Mouse (Mus musculus) intestine, embryonic 15.5 days (tissue): ENCODE measurements at regions not wholly inside any gene's neighbourhood (a gene's known extent, or its start where the extent isn't known, plus 50 kb on each side); places are given as distances from the start of the nearest gene placed in this dataset.

ENCODE experiments used
- ATAC-seq: fragments of 200-750 bp; cut with Nextera tagmentation; 2 replicates; pipeline ENCODE4 v1.8.0; 2017; ENCODE audit warnings: moderate TSS enrichment, moderate library complexity
- H3K27ac ChIP-seq: fragments of 300-500 bp; sonication (generic); 2 replicates; pipeline ENCODE4 v1.5.1; 2015; ENCODE audit warnings: mild to moderate bottlenecking, inconsistent platforms
- H3K27me3 ChIP-seq: fragments of 300-500 bp; sonication (generic); replicated peaks from 2 replicates; pipeline ENCODE4 v1.6.1; 2015; ENCODE audit warnings: inconsistent platforms
- H3K36me3 ChIP-seq: fragments of 300-500 bp; sonication (generic); 2 replicates; pipeline ENCODE4 v1.6.1; 2015; ENCODE audit warnings: inconsistent platforms
- H3K4me1 ChIP-seq: fragments of 300-500 bp; sonication (generic); replicated peaks from 2 replicates; pipeline ENCODE4 v1.6.1; 2015; ENCODE audit warnings: inconsistent platforms
- H3K4me2 ChIP-seq: fragments of 300-500 bp; sonication (generic); replicated peaks from 2 replicates; pipeline ENCODE4 v1.6.1; 2015; ENCODE audit warnings: mild to moderate bottlenecking, inconsistent platforms
- H3K4me3 ChIP-seq: fragments of 300-500 bp; sonication (generic); replicated peaks from 2 replicates; pipeline ENCODE4 v1.5.1; 2015; ENCODE audit warnings: inconsistent platforms
- H3K9ac ChIP-seq: fragments of 300-500 bp; sonication (generic); 2 replicates; pipeline ENCODE4 v1.6.1; 2015; ENCODE audit warnings: inconsistent platforms
- H3K9me3 ChIP-seq: fragments of 300-500 bp; sonication (generic); 2 replicates; pipeline ENCODE4 v1.6.1; 2016; ENCODE audit warnings: inconsistent platforms
- WGBS: fragments of 180-500 bp; shearing (Covaris S2); methylation state at CpG from one replicate; pipeline ENCODE4 v1.1.7; 2015; 5-methylcytosine and 5-hydroxymethylcytosine counted together

DNA sequence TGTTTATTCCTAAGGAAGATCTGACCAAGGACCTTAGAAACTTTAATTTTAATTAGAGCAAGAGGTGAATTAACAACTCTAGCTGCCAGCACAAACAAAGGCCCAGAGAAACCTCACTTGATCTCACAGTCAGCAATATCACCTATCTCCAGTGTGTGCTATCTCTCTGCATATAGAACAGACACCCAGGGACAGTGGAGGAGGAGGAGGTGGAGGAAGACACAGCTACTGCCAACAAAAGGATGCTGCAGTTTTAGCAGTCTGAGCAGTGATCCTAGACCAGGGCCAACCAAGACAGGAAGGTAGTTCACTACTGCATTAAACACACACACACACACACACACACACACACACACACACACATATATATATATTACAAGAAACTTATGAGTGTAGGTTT lies 153.5 kb upstream of the Trhde start:
- no peaks in the 10 kb centered on the region for H3K27me3 ChIP-seq
- H3K27ac ChIP-seq, result no peak overlapping the region
- H3K36me3 ChIP-seq, result no peaks in the 10 kb centered on the region
- H3K4me3 ChIP-seq, result no peak overlapping the region
- ATAC-seq, result no peak
- H3K4me2 ChIP-seq, result no peak overlapping the region
- no peak overlapping the region for H3K9ac ChIP-seq
- no peaks in the 10 kb centered on the region for H3K4me1 ChIP-seq
- no peaks in the 10 kb centered on the region for H3K9me3 ChIP-seq

DNA sequence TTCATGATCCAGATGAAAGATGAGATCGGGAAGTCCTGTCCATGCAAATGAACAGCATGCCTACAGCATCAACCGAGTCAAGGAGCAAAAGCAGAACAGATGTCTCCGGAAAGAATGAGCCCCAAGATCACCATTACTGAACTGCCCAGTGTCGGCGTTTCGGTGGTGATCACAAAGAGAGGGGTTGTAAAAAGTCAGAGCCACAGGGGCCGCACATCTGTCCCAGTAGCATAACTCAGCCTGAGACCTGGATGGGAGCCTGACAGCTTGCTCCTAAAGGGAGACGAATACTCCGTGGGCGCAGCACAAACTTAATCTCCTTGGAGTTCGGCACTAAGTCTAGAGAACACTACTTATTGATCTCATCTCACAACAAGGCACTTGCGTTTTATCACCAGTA lies 151.3 kb upstream of the Trhde start:
- H3K36me3 ChIP-seq, result no peaks in the 10 kb centered on the region
- no peaks in the 10 kb centered on the region for H3K9me3 ChIP-seq
- ATAC-seq, result no peak
- 72% methylated on average over 12 of the region's 12 CpGs for WGBS
- H3K4me2 ChIP-seq, result no peak overlapping the region
- no peaks in the 10 kb centered on the region for H3K4me1 ChIP-seq
- no peaks in the 10 kb centered on the region for H3K27me3 ChIP-seq
- no peak overlapping the region for H3K4me3 ChIP-seq
- H3K9ac ChIP-seq, result no peak overlapping the region
- no peak overlapping the region for H3K27ac ChIP-seq

DNA sequence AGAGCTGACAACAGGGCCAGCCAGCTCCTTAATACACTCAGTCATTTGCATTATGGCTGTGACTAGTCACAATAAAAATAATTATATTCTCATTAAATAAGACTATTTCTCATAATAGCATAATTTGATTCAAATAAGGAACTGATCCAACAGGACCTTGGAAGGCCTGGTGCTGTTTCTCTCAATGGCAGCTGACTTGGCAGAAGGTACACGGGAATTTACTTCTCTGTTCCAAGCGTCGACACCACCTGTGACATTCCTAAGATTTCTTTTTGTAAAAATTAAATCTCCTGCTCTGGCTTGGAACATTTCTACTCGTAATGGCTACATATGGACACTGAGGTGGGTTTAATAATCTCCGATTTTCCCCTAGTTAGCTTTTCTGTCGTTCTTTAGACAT lies 147.1 kb upstream of the Trhde start:
- Histone ChIP-seq H3K27ac (no peak overlapping the region), H3K27me3 (no peaks in the 10 kb centered on the region), H3K9me3 (no peaks in the 10 kb centered on the region), H3K36me3 (no peaks in the 10 kb centered on the region), H3K4me1 (no peaks in the 10 kb centered on the region), H3K9ac (no peak overlapping the region), H3K4me3 (no peak overlapping the region), H3K4me2 (no peak overlapping the region)
- no peak for ATAC-seq
- 81% methylated on average over 6 of the region's 6 CpGs for WGBS

DNA sequence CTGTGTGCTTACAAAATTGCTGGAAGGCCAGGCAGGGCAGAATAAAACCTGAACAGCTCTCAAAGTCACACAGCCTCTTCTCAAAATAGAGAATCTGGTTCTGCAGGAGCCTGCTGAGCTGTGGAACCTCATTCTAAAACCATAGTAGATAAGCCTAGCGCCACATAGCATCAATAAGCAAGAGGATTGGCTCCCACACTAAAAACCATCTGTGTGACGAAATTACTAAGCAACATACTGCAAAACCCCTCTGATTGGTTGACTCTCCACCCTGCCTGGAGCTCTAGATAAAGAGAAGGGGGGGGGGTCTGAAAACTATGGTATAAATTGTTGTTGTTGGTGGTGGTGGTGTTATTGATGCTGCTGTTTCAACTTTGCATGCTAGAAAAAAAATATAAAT lies 122.6 kb upstream of the Trhde start:
- Histone ChIP-seq H3K27me3 (no peaks in the 10 kb centered on the region), H3K27ac (no peak overlapping the region), H3K4me1 (no peaks in the 10 kb centered on the region), H3K36me3 (no peaks in the 10 kb centered on the region), H3K4me3 (no peak overlapping the region), H3K9me3 (no peaks in the 10 kb centered on the region), H3K4me2 (no peak overlapping the region), H3K9ac (no peak overlapping the region)
- ATAC-seq, result no peak
- WGBS, result 73% methylated on average over 2 of the region's 2 CpGs

DNA sequence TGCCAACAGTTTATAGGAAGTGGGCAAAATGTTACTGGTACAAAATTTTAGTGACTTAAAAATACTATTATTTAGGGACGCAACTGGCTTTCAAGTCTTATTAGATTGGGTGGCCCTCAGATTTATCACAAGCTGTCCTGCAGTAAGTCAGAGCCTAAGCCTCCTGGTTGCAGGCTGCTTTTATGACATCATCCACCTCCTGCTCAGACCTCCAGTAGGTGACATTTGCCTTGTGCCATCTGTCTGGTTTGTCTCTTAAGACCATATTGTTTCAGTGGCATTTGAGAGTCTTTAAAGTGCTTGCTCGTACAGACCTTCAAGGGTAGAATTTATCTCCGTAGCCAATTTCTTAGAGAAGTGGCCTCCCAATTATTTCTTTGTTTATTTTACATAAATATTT lies 111.9 kb upstream of the Trhde start:
- no peaks in the 10 kb centered on the region for H3K9me3 ChIP-seq
- H3K4me2 ChIP-seq, result no peak overlapping the region
- ATAC-seq, result no peak
- H3K9ac ChIP-seq, result no peak overlapping the region
- H3K4me1 ChIP-seq, result no peaks in the 10 kb centered on the region
- no peaks in the 10 kb centered on the region for H3K36me3 ChIP-seq
- H3K27ac ChIP-seq, result no peak overlapping the region
- no peak overlapping the region for H3K4me3 ChIP-seq
- 60% methylated on average over 3 of the region's 3 CpGs for WGBS
- no peaks in the 10 kb centered on the region for H3K27me3 ChIP-seq

DNA sequence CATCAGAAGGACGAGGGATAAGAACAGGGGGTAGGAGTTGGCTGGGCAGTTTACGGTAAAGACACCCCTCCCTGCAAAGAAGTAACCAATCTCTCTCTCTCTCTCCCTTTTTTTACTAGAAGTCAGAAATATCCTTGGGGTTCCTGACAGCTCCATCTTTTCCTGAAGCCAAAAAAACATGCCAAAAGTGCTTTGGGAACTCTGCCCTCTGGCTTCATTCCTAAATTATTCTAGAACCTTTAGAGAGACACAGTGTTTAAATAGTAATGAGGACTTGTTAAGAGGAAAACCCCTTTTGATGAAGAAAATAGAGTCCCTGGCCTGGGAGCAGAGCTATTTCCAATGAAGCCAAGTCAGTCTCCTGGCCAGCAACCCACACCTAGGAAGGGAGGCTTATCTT lies 89.8 kb upstream of the Trhde start:
- ATAC-seq, result no peak
- Histone ChIP-seq H3K9me3 (no peaks in the 10 kb centered on the region), H3K27me3 (no peaks in the 10 kb centered on the region), H3K9ac (no peak overlapping the region), H3K4me2 (no peak overlapping the region), H3K4me3 (no peak overlapping the region), H3K36me3 (no peaks in the 10 kb centered on the region), H3K27ac (no peak overlapping the region), H3K4me1 (no peaks in the 10 kb centered on the region)
- WGBS, result 81% methylated on average over 2 of the region's 2 CpGs

DNA sequence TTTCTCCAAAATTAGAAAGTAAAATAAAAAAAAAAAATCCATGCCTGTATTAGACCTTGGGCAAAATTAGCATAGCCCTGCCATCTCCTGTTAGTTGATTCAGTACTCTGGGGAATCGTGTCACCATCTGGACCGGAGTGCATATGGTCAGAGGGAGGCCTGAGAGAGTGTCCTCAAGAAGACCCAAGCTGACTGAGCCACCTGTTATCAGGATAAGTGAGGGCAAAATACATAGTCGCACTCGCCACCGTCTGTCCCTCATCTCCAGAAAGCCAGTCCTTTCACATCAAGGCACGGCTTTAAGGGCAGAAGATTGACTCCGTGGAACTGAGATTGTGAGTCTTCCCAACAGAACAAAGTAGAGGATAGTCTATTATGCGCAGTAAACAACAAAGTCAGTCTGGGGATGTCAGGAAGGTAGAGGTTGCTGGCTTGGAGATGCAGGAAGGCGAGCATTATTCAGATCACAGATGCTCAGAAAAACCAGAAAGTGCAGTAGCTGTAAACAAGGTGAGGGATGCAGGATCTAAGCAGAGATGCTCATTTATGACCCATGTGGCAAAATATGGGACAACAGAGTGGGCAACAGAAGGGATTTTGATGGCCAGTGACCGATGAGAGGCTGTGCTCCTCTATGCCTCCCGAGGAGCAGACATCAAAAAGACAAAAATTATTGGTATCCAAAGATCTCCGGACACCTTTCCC lies 88.8 kb upstream of the Trhde start:
- Histone ChIP-seq H3K36me3 (no peaks in the 10 kb centered on the region), H3K4me2 (no peak overlapping the region), H3K4me3 (no peak overlapping the region), H3K9ac (no peak overlapping the region), H3K27ac (no peak overlapping the region), H3K9me3 (no peaks in the 10 kb centered on the region), H3K27me3 (no peaks in the 10 kb centered on the region), H3K4me1 (no peaks in the 10 kb centered on the region)
- ATAC-seq, result no peak
- 88% methylated on average over 12 of the region's 12 CpGs for WGBS

DNA sequence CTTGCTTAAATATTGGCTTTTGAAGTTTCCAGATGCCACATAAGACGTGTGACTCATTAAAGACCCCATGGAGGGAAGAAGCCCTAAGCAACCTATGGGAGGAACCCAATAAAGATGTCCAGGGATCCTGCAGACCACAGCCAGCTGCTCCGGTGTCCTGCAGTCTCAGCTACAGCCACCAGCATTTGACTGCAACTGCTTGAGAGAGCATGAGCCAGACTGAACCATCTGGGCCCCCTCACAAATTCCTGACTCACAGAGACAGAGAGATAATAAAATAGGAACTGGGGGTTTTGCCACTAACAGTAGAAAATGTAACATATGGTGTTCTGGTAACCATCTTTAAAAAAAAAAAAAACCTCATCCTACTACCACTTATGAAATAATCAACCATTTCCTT lies 69.1 kb upstream of the Trhde start:
- no peaks in the 10 kb centered on the region for H3K36me3 ChIP-seq
- H3K27me3 ChIP-seq, result no peaks in the 10 kb centered on the region
- WGBS, result 53% methylated on average over 2 of the region's 2 CpGs
- no peak overlapping the region for H3K4me3 ChIP-seq
- no peak overlapping the region for H3K9ac ChIP-seq
- ATAC-seq, result no peak
- no peak overlapping the region for H3K4me2 ChIP-seq
- no peak overlapping the region for H3K27ac ChIP-seq
- H3K9me3 ChIP-seq, result no peaks in the 10 kb centered on the region
- no peaks in the 10 kb centered on the region for H3K4me1 ChIP-seq

DNA sequence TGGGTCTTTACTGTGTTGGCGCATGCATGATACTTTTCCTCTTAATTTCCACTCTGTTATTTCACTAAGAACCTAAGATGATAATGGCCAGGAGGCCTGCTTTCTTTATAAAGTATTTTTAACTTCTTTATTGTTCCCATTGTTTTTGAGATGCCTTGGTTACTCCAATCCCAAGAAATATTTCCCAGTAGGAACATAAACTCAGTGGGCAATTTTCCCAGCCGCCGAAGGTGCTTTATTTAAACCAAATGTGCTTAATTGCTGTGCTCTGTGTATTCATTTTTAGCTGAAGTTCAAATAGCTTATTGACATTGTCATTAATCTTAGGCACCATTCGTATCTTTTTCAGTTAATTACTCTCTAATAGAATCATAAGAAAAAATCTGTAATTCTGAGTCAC lies 55.1 kb upstream of the Trhde start:
- Histone ChIP-seq H3K4me3 (no peak overlapping the region), H3K36me3 (no peaks in the 10 kb centered on the region), H3K4me1 (no peaks in the 10 kb centered on the region), H3K27me3 (no peaks in the 10 kb centered on the region), H3K9ac (no peak overlapping the region), H3K27ac (no peak overlapping the region), H3K4me2 (no peak overlapping the region), H3K9me3 (no peaks in the 10 kb centered on the region)
- WGBS, result 73% methylated on average over 4 of the region's 4 CpGs
- no peak for ATAC-seq

DNA sequence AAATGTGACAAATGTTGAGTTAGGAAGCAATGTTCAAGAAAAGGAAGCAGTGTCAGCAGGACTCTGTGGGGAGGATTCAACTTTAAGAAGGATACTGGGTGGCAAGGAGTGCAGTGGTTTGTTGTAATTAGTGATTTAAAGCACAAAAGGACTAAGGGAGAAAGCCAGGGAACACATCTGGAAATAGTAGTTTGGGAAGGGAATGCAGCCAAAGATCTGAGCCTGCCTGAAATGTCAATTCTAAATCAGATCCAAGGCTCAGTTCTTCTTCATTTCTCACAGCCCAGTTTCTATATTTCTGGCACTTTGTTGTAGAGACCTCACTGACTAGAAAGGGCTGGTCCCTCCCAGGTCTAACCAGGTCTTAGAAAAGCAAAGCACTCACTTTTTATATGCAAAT lies 50.6 kb upstream of the Trhde start:
- Histone ChIP-seq H3K9ac (no peak overlapping the region), H3K4me3 (no peak overlapping the region), H3K4me2 (no peak overlapping the region), H3K27ac (no peak overlapping the region), H3K36me3 (no peaks in the 10 kb centered on the region), H3K27me3 (no peaks in the 10 kb centered on the region), H3K4me1 (no peaks in the 10 kb centered on the region), H3K9me3 (no peaks in the 10 kb centered on the region)
- no peak for ATAC-seq
